Mouse (Mus musculus) myocyte (in vitro differentiated cells): Measurements from ENCODE around the gene Sema4d.

Experiments
- CEBPB ChIP-seq: IDR thresholded peaks from 2 replicates; pipeline ENCODE4 v1.6.1; 2011; ENCODE audit warnings: mild to moderate bottlenecking, moderate library complexity; ENCODE audit not compliant: poor library complexity, insufficient read depth, severe bottlenecking
- E2F4 ChIP-seq: IDR thresholded peaks from one replicate; pipeline ENCODE4 v1.6.1; 2011; ENCODE audit warnings: mild to moderate bottlenecking, control low read depth, moderate library complexity; ENCODE audit not compliant: insufficient read depth
- MAX ChIP-seq: IDR thresholded peaks from one replicate; pipeline ENCODE4 v1.6.1; 2011; ENCODE audit warnings: low read depth, mild to moderate bottlenecking, control low read depth
- MYOG ChIP-seq, 3 experiments: IDR thresholded peaks; one replicate each; pipeline ENCODE4 v1.6.1; 2011; ENCODE audit warnings: control low read depth in 2 of 3, low read depth in 2 of 3, mild to moderate bottlenecking in 2 of 3; ENCODE audit not compliant: insufficient read length in 2 of 3, control insufficient read depth in 1 of 3, insufficient read depth in 1 of 3
- POLR2A ChIP-seq: IDR thresholded peaks from one replicate; pipeline ENCODE4 v1.6.1; 2011; ENCODE audit warnings: low read depth, mild to moderate bottlenecking, control low read depth, moderate library complexity; ENCODE audit not compliant: insufficient read length
- REST ChIP-seq: IDR thresholded peaks from one replicate; pipeline ENCODE4 v1.6.1; 2011; ENCODE audit warnings: mild to moderate bottlenecking, control low read depth, moderate library complexity; ENCODE audit not compliant: insufficient read depth, insufficient read length
- TCF12 ChIP-seq: IDR thresholded peaks from one replicate; pipeline ENCODE4 v1.6.1; 2011; ENCODE audit warnings: mild to moderate bottlenecking, control low read depth; ENCODE audit not compliant: poor library complexity, insufficient read depth, severe bottlenecking
- USF1 ChIP-seq: IDR thresholded peaks from one replicate; pipeline ENCODE4 v1.6.1; 2011; ENCODE audit warnings: low read depth, mild to moderate bottlenecking, control low read depth, moderate library complexity

DNA sequence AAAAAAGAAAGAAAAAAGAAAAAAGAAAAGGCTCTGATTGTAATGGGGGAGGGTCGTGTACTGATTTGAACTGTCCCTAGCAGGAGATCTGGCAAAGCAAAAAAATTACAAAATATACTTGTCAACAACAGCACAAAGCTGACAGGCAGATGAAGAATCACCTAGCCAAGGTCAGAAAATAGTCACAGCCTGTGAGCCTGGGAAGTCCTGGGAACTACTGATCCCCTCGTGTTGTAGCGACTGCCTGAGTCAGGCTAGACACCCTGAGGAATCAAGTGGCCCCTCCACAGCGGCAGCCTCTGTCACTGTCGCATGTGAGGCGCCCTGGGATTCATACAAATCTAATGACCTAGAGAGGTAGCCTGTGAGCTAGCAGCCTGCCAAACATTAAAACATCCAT is 25.8 kb upstream of the Sema4d start:
- TF ChIP-seq MAX = no peak
- TF ChIP-seq CEBPB = no peak
- no peak for TF ChIP-seq USF1
- no peak for TF ChIP-seq POLR2A
- TF ChIP-seq REST = no peak
- no peak for TF ChIP-seq E2F4
- no peak for TF ChIP-seq MYOG (IDR thresholded peaks at IDR 0.05; ENCODE audit: control insufficient read depth in 1 of 3, insufficient read depth in 1 of 3, insufficient read length in 2 of 3, low read depth in 2 of 3)
- no peak for TF ChIP-seq TCF12
